Mouse (Mus musculus) embryo, embryonic 11.5 days (tissue): ENCODE measurements around the gene Zbtb7b.

Experiments
- DNase-seq: peaks from one replicate; pipeline ENCODE4 v3.0.0-alpha.2; 2012; ENCODE audit warnings: low read depth, low spot score

The Zbtb7b gene

GRCm38 (mm10) chr3:89365486-89366414, 28.8 kb downstream of the Zbtb7b start:
- DNase-seq = no peak

GRCm38 (mm10) chr3:89365153-89365485, 29.5 kb downstream of the Zbtb7b start, which contains the start of gene Dcst1:
Gene Dcst1, minus strand, starts transcription at chr3:89365253.
- DNase-seq = no peak

- DNase-seq = no peak
These were observed 29.9 kb downstream of the Zbtb7b start for GRCm38 (mm10) chr3:89364631-89365030.

GRCm38 (mm10) chr3:89361675-89362074, 32.9 kb downstream of the Zbtb7b start, which contains the start of gene Dcst2:
Gene Dcst2, plus strand, starts transcription at chr3:89361975.
- DNase-seq = no peak

- DNase-seq = no peak
These were observed 34.3 kb downstream of the Zbtb7b start for GRCm38 (mm10) chr3:89360237-89360636.

GRCm38 (mm10) chr3:89359630-89360029, 34.9 kb downstream of the Zbtb7b start:
- DNase-seq = no peak

- DNase-seq = no peak
These were observed 38.5 kb downstream of the Zbtb7b start for GRCm38 (mm10) chr3:89356029-89356428.

- DNase-seq = no peak
These were observed 39.1 kb downstream of the Zbtb7b start for GRCm38 (mm10) chr3:89355512-89355902.

GRCm38 (mm10) chr3:89354816-89355511, 39.6 kb downstream of the Zbtb7b start:
- peak; percentile 63 for DNase-seq

GRCm38 (mm10) chr3:89351271-89351670, 43.3 kb downstream of the Zbtb7b start:
- no peak for DNase-seq

- peak; percentile 65 for DNase-seq
These were observed 44.6 kb downstream of the Zbtb7b start, which contains the start of gene Adam15 for GRCm38 (mm10) chr3:89349869-89350501. Gene Adam15, minus strand, starts transcription at chr3:89349996.

GRCm38 (mm10) chr3:89348911-89349868, 45.4 kb downstream of the Zbtb7b start:
- DNase-seq = no peak

- no peak for DNase-seq
These were observed 46.7 kb downstream of the Zbtb7b start for GRCm38 (mm10) chr3:89347916-89348315.

- no peak for DNase-seq
These were observed 47.6 kb downstream of the Zbtb7b start for GRCm38 (mm10) chr3:89346815-89347540.

GRCm38 (mm10) chr3:89343279-89343678, 51.3 kb downstream of the Zbtb7b start:
- DNase-seq = no peak

- no peak for DNase-seq
These were observed 52.8 kb downstream of the Zbtb7b start for GRCm38 (mm10) chr3:89341794-89342193.

GRCm38 (mm10) chr3:89340465-89340864, 54.1 kb downstream of the Zbtb7b start:
- DNase-seq = peak; percentile 78

- peak; percentile 67 for DNase-seq
These were observed 55.2 kb downstream of the Zbtb7b start for GRCm38 (mm10) chr3:89339416-89339815.

- peak; percentile 72 for DNase-seq
These were observed 56.6 kb downstream of the Zbtb7b start, which contains the start of gene Efna4 for GRCm38 (mm10) chr3:89337721-89338578. Gene Efna4, minus strand, starts transcription at chr3:89338028.
